Mouse (Mus musculus): Measurements from ENCODE around the gene Gm45062.
"Not testable (repeated sequence)": the region's sequence is repeated elsewhere in the genome, so short reads cannot be mapped to it uniquely, and the experiment has no call there.

DNA sequence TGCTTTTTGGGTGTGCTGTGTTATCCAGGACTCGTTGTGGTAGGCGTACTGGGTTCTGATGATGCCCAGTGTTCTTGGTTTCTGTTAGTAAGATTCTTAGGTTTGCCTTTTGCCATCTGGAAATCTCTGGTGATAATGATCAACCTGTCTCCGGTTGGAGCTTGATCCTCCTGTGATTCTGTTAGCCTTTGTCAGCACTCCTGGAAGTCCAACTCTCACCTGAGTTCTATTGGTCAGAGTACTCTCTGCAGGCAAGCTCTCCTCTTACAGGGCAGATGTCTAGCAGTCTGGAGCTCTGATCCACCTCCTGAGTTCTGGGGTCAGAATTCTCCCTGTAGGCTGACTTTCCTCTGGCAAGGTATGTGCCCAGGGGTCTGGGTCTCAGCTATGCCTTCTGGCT, 72.2 kb downstream of the Gm45062 start:
- TF ChIP-seq CTCF, EP300 (IDR thresholded peaks at IDR 0.05; ENCODE audit: low read depth): not testable (repeated sequence)
